ENCODE assay signal across 8 mouse cellular contexts in genomic region chr2:150910295-150910881, GRCm38 (mm10). TPM values are rescaled to one million over a fixed set of nuclear protein-coding genes. Genes with fewer than 3 reads are reported as not detected.
DNase-seq lines count a peak whose midpoint lies in the region; TF ChIP-seq lines count a peak whose summit lies in the region.

No protein-coding gene starts in this region.

- TF ChIP-seq POLR2A in myocyte (IDR thresholded peaks at IDR 0.05; ENCODE audit: insufficient read length, low read depth) = no peak

- no peaks in the 10 kb centered on the region for H3K27me3 ChIP-seq in myocyte (ENCODE audit: control insufficient read depth, insufficient read depth, insufficient read length)

- no peak for DNase-seq in left cerebral cortex, adult 2 months (ENCODE audit: extremely low spot score in 1 of 2, low spot score in 2 of 2)
- no peak for DNase-seq in left cerebral cortex, adult 11 months (ENCODE audit: low spot score)
- DNase-seq in induced T-regulatory cell, adult 2 months (ENCODE audit: low read depth) = peak; percentile 52
- DNase-seq in B cell, adult 2 months = no peak
- DNase-seq in gastrocnemius, postnatal 36 days = no peak
- DNase-seq in kidney, postnatal 4 days = no peak

- TF ChIP-seq CTCF in left cerebral cortex, adult 2 months (IDR thresholded peaks at IDR 0.05) = no peak

- H3K4me2 ChIP-seq in myocyte (ENCODE audit: low read depth) = peak overlapping the region; percentile 99

- H3ac ChIP-seq in myocyte (ENCODE audit: control insufficient read depth, insufficient read length) = peak overlapping the region; percentile 81

- H3K79me2 ChIP-seq in myocyte (ENCODE audit: control insufficient read depth, insufficient read depth) = no peaks in the 10 kb centered on the region

- no peaks in the 10 kb centered on the region for H3K36me3 ChIP-seq in myocyte (ENCODE audit: control insufficient read depth, insufficient read depth)

- H3K4me3 ChIP-seq in left cerebral cortex, adult 2 months = peak overlapping the region; percentile 84; the same call in 1 of the 2 replicates
- peak overlapping the region; percentile 100; the same call in 1 of the 2 replicates for H3K4me3 ChIP-seq in brown adipose tissue, adult 24 weeks (ENCODE audit: insufficient read depth, low read depth, low read length)
- peak overlapping the region; percentile 61 for H3K4me3 ChIP-seq in myocyte

- no peak overlapping the region for H3K27ac ChIP-seq in left cerebral cortex, adult 2 months
- no peak overlapping the region for H3K27ac ChIP-seq in brown adipose tissue, adult 24 weeks (replicated peaks; ENCODE audit: low read depth, low read length)

- H3K4me1 ChIP-seq in brown adipose tissue, adult 24 weeks (ENCODE audit: control insufficient read depth, insufficient read depth, insufficient read length, low read length) = no peaks in the 10 kb centered on the region

- intact Hi-C loops in left cerebral cortex, adult 2 months (cut with DNase I) = no loop called here
- intact Hi-C loops in gastrocnemius, postnatal 36 days (cut with DNase I) = no loop called here

TF ChIP-seq in myocyte, 11 proteins besides CTCF, POLR2A, EP300 and RAD21:
- no peak for TF ChIP-seq CEBPB (IDR thresholded peaks at IDR 0.05; ENCODE audit: insufficient read depth, poor library complexity, severe bottlenecking)
- TF ChIP-seq POLR2AphosphoS2 (IDR thresholded peaks at IDR 0.05; ENCODE audit: insufficient read length, low read depth) = no peak
- TF ChIP-seq SRF (IDR thresholded peaks at IDR 0.05; ENCODE audit: control insufficient read depth, insufficient read length, low read depth) = no peak
- no peak for TF ChIP-seq MYOD1 (IDR thresholded peaks at IDR 0.05; ENCODE audit: control insufficient read depth in 1 of 3, insufficient read length in 2 of 3, low read depth in 2 of 3)
- TF ChIP-seq E2F4 (IDR thresholded peaks at IDR 0.05; ENCODE audit: insufficient read depth) = no peak

RNA-seq across cellular contexts. Expression of gene Gins1, which starts 5.2 kb away (rescaled TPM):
- 1 to 10 TPM in 1 of 2 experiments, under 1 TPM in 1; 0.65 to 1.6 TPM for total RNA-seq in left cerebral cortex, adult 2 months (2021)
- 3.6 and 3.8 TPM in 2 replicates for polyA plus RNA-seq in brown adipose tissue, adult 24 weeks (2012; ENCODE audit: insufficient read depth, insufficient read length, missing spikeins)
- 7.5 TPM for polyA plus RNA-seq in myocyte (2012; fragmentation: generic; extraction: Trizol)
- 1 to 10 TPM; 1.3 to 2.8 TPM for total RNA-seq in gastrocnemius, postnatal 36 days (2021)

RNA-seq across cellular contexts. Expression of gene Abhd12, which starts 5.8 kb away (rescaled TPM):
- 100 to 1,000 TPM; 298 to 305 TPM for total RNA-seq in left cerebral cortex, adult 2 months (2021)
- 32.4 and 57.2 TPM in 2 replicates for polyA plus RNA-seq in brown adipose tissue, adult 24 weeks (2012; ENCODE audit: insufficient read depth, insufficient read length, missing spikeins)
- polyA plus RNA-seq in myocyte (2012; fragmentation: generic; extraction: Trizol) = 50.7 TPM
- 10 to 100 TPM; 24.1 to 24.8 TPM for total RNA-seq in gastrocnemius, postnatal 36 days (2021)

Comparison
In these comparisons a context has a peak if more than half of its experiments do, and no peak if none do; other contexts are left out.
1. RNA of gene Abhd12, which starts 5.8 kb away (total RNA-seq): 298 to 305 TPM in left cerebral cortex, adult 2 months; 24.1 to 24.8 TPM in gastrocnemius, postnatal 36 days; every median in the first group is over 10 times any median in the second.
2. Peak in every context shown above with its lines, with median percentiles within 50 percentile points of each other: H3K4me3 ChIP-seq.